In genomic region chr1:72491307-72491706, GRCm38 (mm10) we compare ENCODE assay signal across 29 mouse cellular contexts. TPM values are rescaled to one million over a fixed set of nuclear protein-coding genes. Genes with fewer than 3 reads are reported as not detected.
A peak's percentile ranks its signal among the peaks of the same experiment; 100 is the strongest.
DNase-seq lines count a peak whose midpoint lies in the region; ATAC-seq and TF ChIP-seq lines count a peak whose summit lies in the region.
"Had no signal": no experiment of that assay in that cellular context is flagged by ENCODE, and none has a peak within 500 bp of the region (broad histone marks: within the 10 kb centered on the region; RNA-seq: fewer than 3 reads in every experiment).

No protein-coding gene starts in this region.

- no peak overlapping the region for H3K27ac ChIP-seq in midbrain, embryonic 11.5 days (ENCODE audit: low read depth, low read length)
- H3K27ac ChIP-seq in midbrain, postnatal 0 days (ENCODE audit: low read depth, low read length) = no peak overlapping the region
- peak overlapping the region; percentile 24; the same call in 1 of the 2 replicates for H3K27ac ChIP-seq in ES-Bruce4 (ENCODE audit: insufficient read depth, low read length)
- H3K27ac ChIP-seq in forebrain, embryonic 15.5 days (replicated peaks) = no peak overlapping the region
- H3K27ac ChIP-seq in forebrain, embryonic 12.5 days = no peak overlapping the region
- H3K27ac ChIP-seq: embryonic facial prominence, embryonic 10.5 days; embryonic facial prominence, embryonic 13.5 days; forebrain, embryonic 13.5 days; gastrocnemius, adult 2 months; hindbrain, embryonic 12.5 days; hindbrain, embryonic 15.5 days had no signal

- peaks cover 12% of the 10 kb centered on the region for H3K4me1 ChIP-seq in midbrain, embryonic 11.5 days (ENCODE audit: control insufficient read depth, insufficient read depth, low read length)
- 0 out of 2 replicates have a peak, but pooled peaks cover 3% of the 10 kb centered on the region for H3K4me1 ChIP-seq in midbrain, postnatal 0 days (ENCODE audit: insufficient read depth, low read length)
- H3K4me1 ChIP-seq in ES-Bruce4 (ENCODE audit: control insufficient read depth, insufficient read depth, low read length) = peaks cover 5% of the 10 kb centered on the region
- peaks cover 10% of the 10 kb centered on the region; the same call in 1 of the 2 replicates for H3K4me1 ChIP-seq in forebrain, embryonic 15.5 days
- H3K4me1 ChIP-seq in forebrain, embryonic 12.5 days = peaks cover 13% of the 10 kb centered on the region

- peak; percentile 90 for DNase-seq in midbrain, embryonic 11.5 days (ENCODE audit: low spot score, missing footprints)
- DNase-seq in midbrain, postnatal 0 days (ENCODE audit: low spot score) = no peak
- DNase-seq in brain, embryonic 14.5 days (ENCODE audit: low read depth) = peak; percentile 54
- DNase-seq: adrenal gland, adult 2 months; adrenal gland, postnatal 14 days; cerebellum, adult 11-12 months; cerebellum, adult 8-10 months; cerebellum, postnatal 10 days; cerebellum, postnatal 36 days; embryo, embryonic 11 days; forebrain, postnatal 0 days; gastrocnemius, adult 2 months; gastrocnemius, postnatal 14 days had no signal

- no peaks in the 10 kb centered on the region for H3K27me3 ChIP-seq in midbrain, embryonic 11.5 days (ENCODE audit: control insufficient read depth, insufficient read depth, low read length)
- H3K27me3 ChIP-seq in midbrain, postnatal 0 days (ENCODE audit: insufficient read depth, low read length) = no peaks in the 10 kb centered on the region
- H3K27me3 ChIP-seq in ES-Bruce4 (ENCODE audit: control insufficient read depth, insufficient read depth, low read length, poor library complexity, severe bottlenecking) = no peaks in the 10 kb centered on the region
- no peaks in the 10 kb centered on the region for H3K27me3 ChIP-seq in forebrain, embryonic 15.5 days
- no peaks in the 10 kb centered on the region for H3K27me3 ChIP-seq in forebrain, embryonic 12.5 days
- H3K27me3 ChIP-seq: embryonic facial prominence, embryonic 13.5 days; forebrain, embryonic 13.5 days; hindbrain, embryonic 12.5 days; hindbrain, embryonic 15.5 days had no signal

- H3K9me3 ChIP-seq in midbrain, embryonic 11.5 days (ENCODE audit: control insufficient read depth, low read length) = no peaks in the 10 kb centered on the region
- H3K9me3 ChIP-seq in midbrain, postnatal 0 days (ENCODE audit: low read length) = no peaks in the 10 kb centered on the region
- no peaks in the 10 kb centered on the region for H3K9me3 ChIP-seq in ES-Bruce4 (replicated peaks; ENCODE audit: control insufficient read depth, insufficient read depth, low read length, poor library complexity, severe bottlenecking)
- H3K9me3 ChIP-seq in forebrain, embryonic 15.5 days = no peaks in the 10 kb centered on the region
- no peaks in the 10 kb centered on the region for H3K9me3 ChIP-seq in forebrain, embryonic 12.5 days
- H3K9me3 ChIP-seq: embryonic facial prominence, embryonic 10.5 days; embryonic facial prominence, embryonic 13.5 days; forebrain, embryonic 13.5 days; hindbrain, embryonic 12.5 days; hindbrain, embryonic 15.5 days had no signal

- no peak for TF ChIP-seq CTCF in midbrain, postnatal 0 days (IDR thresholded peaks at IDR 0.05)
- no peak for TF ChIP-seq CTCF in ES-Bruce4 (IDR thresholded peaks at IDR 0.05; ENCODE audit: low read depth, low read length)
- TF ChIP-seq CTCF in brain, embryonic 14.5 days (IDR thresholded peaks at IDR 0.05; ENCODE audit: borderline replicate concordance, extremely low read depth, insufficient read depth, insufficient read length) = no peak

- no peak for TF ChIP-seq POLR2A in ES-Bruce4 (IDR thresholded peaks at IDR 0.05; ENCODE audit: insufficient read depth, low read length)
- TF ChIP-seq POLR2A in brain, embryonic 14.5 days (IDR thresholded peaks at IDR 0.05; ENCODE audit: borderline replicate concordance, extremely low read depth, insufficient read depth, insufficient read length, poor library complexity, severe bottlenecking) = no peak

- no peaks in the 10 kb centered on the region for H3K36me3 ChIP-seq in midbrain, embryonic 11.5 days (ENCODE audit: control insufficient read depth, insufficient read depth, low read length)
- no peaks in the 10 kb centered on the region for H3K36me3 ChIP-seq in midbrain, postnatal 0 days (ENCODE audit: insufficient read depth, low read length)
- no peaks in the 10 kb centered on the region for H3K36me3 ChIP-seq in ES-Bruce4 (ENCODE audit: control insufficient read depth, insufficient read depth, low read length, poor library complexity, severe bottlenecking)
- no peaks in the 10 kb centered on the region for H3K36me3 ChIP-seq in forebrain, embryonic 15.5 days
- no peaks in the 10 kb centered on the region for H3K36me3 ChIP-seq in forebrain, embryonic 12.5 days (replicated peaks)
- H3K36me3 ChIP-seq: embryonic facial prominence, embryonic 10.5 days; embryonic facial prominence, embryonic 13.5 days; hindbrain, embryonic 12.5 days; hindbrain, embryonic 15.5 days had no signal

- 35% methylated on average over 5 of the region's 5 CpGs for WGBS in midbrain, embryonic 11.5 days
- WGBS in midbrain, postnatal 0 days = 36% methylated on average over 5 of the region's 5 CpGs
- 34% methylated on average over 5 of the region's 5 CpGs for whole genome bisulfite sequencing in forebrain, embryonic 15.5 days
- 43% methylated on average over 5 of the region's 5 CpGs for WGBS in forebrain, embryonic 12.5 days

- H3K4me2 ChIP-seq in midbrain, embryonic 11.5 days = no peak overlapping the region
- no peak overlapping the region for H3K4me2 ChIP-seq in midbrain, postnatal 0 days (ENCODE audit: low read depth, low read length, poor library complexity, severe bottlenecking)
- H3K4me2 ChIP-seq in forebrain, embryonic 15.5 days (replicated peaks) = no peak overlapping the region
- H3K4me2 ChIP-seq in forebrain, embryonic 12.5 days = no peak overlapping the region
- H3K4me2 ChIP-seq: embryonic facial prominence, embryonic 13.5 days; forebrain, embryonic 13.5 days; heart, embryonic 11.5 days; hindbrain, embryonic 12.5 days; hindbrain, embryonic 15.5 days had no signal

- H3K9ac ChIP-seq in midbrain, embryonic 11.5 days (ENCODE audit: low read length) = no peak overlapping the region
- H3K9ac ChIP-seq in midbrain, postnatal 0 days (replicated peaks; ENCODE audit: low read length, poor library complexity, severe bottlenecking) = no peak overlapping the region
- no peak overlapping the region for H3K9ac ChIP-seq in ES-Bruce4 (ENCODE audit: low read depth, poor library complexity, severe bottlenecking)
- H3K9ac ChIP-seq in forebrain, embryonic 15.5 days (replicated peaks) = no peak overlapping the region
- no peak overlapping the region for H3K9ac ChIP-seq in forebrain, embryonic 12.5 days
- H3K9ac ChIP-seq: embryonic facial prominence, embryonic 13.5 days; forebrain, embryonic 13.5 days; forebrain, postnatal 0 days; hindbrain, embryonic 12.5 days; hindbrain, embryonic 15.5 days had no signal

- TF ChIP-seq EP300 in ES-Bruce4 (IDR thresholded peaks at IDR 0.05; ENCODE audit: insufficient read depth, low read depth, low read length) = no peak

- no peak for ATAC-seq in midbrain, embryonic 11.5 days (ENCODE audit: low FRiP score)
- no peak for ATAC-seq in midbrain, postnatal 0 days (ENCODE audit: low FRiP score)
- ATAC-seq in forebrain, embryonic 15.5 days (replicated peaks) = no peak
- ATAC-seq in forebrain, embryonic 12.5 days (ENCODE audit: low FRiP score) = no peak
- ATAC-seq: CD4-positive, CD25-positive, alpha-beta regulatory T cell, adult 4 months; forebrain, embryonic 13.5 days; forebrain, postnatal 0 days had no signal

- no peak overlapping the region for H3K4me3 ChIP-seq in midbrain, embryonic 11.5 days (ENCODE audit: low read depth, low read length)
- no peak overlapping the region for H3K4me3 ChIP-seq in midbrain, postnatal 0 days (ENCODE audit: low read depth, low read length)
- no peak overlapping the region for H3K4me3 ChIP-seq in ES-Bruce4 (ENCODE audit: low read depth, low read length)
- no peak overlapping the region for H3K4me3 ChIP-seq in forebrain, embryonic 15.5 days
- no peak overlapping the region for H3K4me3 ChIP-seq in forebrain, embryonic 12.5 days (replicated peaks)
- H3K4me3 ChIP-seq: embryonic facial prominence, embryonic 10.5 days; embryonic facial prominence, embryonic 13.5 days; erythroblast, embryonic 14.5 days; forebrain, embryonic 13.5 days; gastrocnemius, adult 2 months; hindbrain, embryonic 12.5 days; hindbrain, embryonic 15.5 days had no signal

RNA-seq across cellular contexts. Expression of gene March4, which starts 45.4 kb away (rescaled TPM):
- polyA plus RNA-seq in midbrain, embryonic 11.5 days (2014; fragmentation: Nextera tagmentation; extraction: Ambion mirVana) = 0.79 and 0.92 TPM in 2 replicates
- total RNA-seq in midbrain, postnatal 0 days (2014; rRNA removed) = 35.0 and 36.4 TPM in 2 replicates
- polyA plus RNA-seq in midbrain, postnatal 0 days (2015; fragmentation: Nextera tagmentation; extraction: Ambion mirVana) = 6.3 and 8.0 TPM in 2 replicates
- not detected in 2 replicates for polyA plus RNA-seq in ES-Bruce4 (2011; ENCODE audit: insufficient read depth, insufficient read length, low read depth, missing spikeins)
- polyA plus RNA-seq in brain, embryonic 14.5 days (2012; rRNA removed) = 4.6 and 17.0 TPM in 2 replicates
- 5.2 and 5.3 TPM in 2 replicates for polyA plus RNA-seq in forebrain, embryonic 15.5 days (2015; fragmentation: Nextera tagmentation; extraction: Ambion mirVana)
- polyA plus RNA-seq in forebrain, embryonic 12.5 days (2016; fragmentation: Nextera tagmentation; extraction: Ambion mirVana) = 0.57 and 0.91 TPM in 2 replicates
- total RNA-seq: heart, adult 8-10 months; heart, postnatal 25 days; hematopoietic stem cell, adult 5-6 weeks; MEL had no signal
- polyA plus RNA-seq: CD4-positive, CD25-positive, alpha-beta regulatory T cell, adult 4 months; embryonic facial prominence, embryonic 10.5 days; erythroblast, embryonic 14.5 days; heart, embryonic 11.5 days; heart, postnatal 0 days had no signal
